Mouse (Mus musculus) kidney, adult 9 months (tissue): ENCODE data around the gene Por.

Experiments used
- DNase-seq: peaks from one replicate; pipeline ENCODE4 v3.0.0; 2022

Gene Por

DNA sequence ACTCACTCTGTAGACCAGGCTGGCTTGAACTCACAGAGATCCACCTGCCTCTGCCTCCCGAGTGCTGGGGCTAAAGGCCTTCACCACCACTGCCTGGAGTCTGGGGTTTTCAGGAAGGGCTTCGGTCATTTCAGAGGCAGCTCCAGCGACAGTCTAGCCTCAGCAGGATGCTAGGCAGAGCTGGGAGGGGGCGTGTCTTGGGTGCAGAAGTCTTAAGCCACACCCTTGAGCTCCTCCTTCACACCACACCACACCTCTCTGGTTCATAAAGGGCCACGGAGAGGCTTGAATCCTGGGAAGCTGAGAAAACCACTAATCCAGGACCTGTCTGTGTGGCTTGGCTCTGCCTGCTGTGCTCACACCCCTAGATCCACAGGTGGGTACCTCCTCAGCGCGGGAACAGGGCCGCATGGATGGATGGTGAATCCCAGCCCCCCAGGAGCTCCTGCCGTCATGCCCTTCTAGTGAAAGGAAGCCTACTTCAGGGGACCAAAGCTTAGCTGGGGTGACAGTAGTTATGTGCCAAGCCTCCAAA, at the start of gene Por:
Gene Por, plus strand, starts transcription at position 293 of the 535 bp plus-strand sequence.
- DNase-seq = no peak

DNA sequence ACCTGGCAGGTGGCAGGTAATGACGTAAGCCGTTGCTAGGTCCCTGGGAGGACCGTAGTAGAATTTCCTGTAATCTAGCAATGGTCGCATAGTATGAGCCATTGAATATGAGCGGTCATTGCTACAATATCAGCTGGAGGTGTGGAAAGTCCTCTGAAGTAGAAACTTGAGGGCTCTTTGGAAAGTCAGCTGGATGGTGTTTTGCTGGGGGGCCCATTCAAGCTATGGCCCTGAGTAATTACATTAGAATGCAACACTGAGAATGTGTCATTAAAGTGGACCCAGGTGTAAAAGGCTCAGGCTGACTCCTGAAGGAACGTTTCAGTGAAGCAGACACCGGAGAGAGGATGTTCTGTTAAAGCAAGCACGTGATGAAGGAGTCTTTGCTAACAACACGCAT, 49.3 kb upstream of the Por start:
- DNase-seq = no peak

DNA sequence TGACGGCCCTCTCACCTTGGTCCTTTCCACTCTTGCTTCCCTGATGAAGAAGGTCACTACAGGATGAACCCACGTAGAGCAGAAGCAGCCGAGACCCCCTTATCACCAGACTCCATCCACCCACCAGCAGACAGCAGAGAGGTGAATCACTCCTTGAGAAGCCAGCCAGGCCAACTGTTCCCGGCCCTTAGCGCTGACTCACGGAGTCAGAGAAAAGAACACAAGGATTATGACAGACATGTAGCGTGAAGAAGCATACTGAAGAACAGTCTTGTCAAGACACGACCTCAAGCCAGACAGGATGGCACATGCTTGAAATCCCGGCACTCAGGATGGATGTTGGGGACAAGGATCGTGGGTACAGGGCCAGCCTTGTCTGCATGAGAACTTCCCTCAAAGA, 48.1 kb upstream of the Por start:
- DNase-seq = no peak

DNA sequence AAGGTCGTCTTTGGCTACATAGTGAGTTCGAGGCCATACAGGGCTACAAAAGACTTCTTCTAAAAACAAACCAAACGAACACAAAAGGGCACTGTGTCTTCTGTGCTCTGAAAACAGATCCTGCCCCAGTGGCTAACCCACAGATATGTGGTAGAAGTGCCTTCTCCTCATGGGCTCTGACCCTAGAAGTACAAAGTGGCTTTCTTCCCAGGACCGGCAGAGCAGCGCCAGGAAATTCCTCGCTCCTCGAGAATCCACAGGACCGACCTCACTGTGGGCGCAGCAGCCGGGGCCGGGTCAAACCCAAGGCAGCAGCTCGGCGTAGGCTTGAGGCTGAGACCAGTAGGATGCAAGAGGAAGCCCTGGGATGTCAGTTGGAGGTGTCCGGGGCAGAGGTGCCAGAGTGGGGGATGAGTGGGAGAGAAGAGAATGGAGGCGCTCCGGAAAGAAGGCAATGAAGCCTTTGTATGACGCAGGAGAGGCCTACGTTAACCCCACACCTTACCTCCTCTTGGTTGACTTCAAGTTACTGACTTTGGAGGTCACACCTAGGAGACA, 46.7 kb upstream of the Por start:
- no peak for DNase-seq

DNA sequence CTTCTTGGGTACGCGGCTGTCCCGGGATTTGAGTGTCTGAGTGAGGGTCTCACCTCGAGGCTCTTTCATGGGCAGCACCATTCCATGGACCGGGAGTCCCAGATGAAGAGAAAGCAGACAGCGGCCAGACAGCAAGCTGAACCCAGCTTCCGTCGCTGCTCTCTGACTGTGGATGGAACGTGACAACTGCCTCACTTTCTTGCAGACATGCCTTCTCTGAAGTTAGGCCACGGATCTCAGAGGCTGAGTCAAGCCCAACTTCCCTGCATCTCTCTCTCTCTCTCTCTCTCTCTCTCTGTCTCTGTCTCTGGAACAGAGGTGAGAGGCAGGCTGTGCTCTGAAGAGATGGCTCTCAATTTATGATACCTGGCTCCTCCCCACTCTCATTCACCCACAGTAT, 40.9 kb upstream of the Por start:
- no peak for DNase-seq

DNA sequence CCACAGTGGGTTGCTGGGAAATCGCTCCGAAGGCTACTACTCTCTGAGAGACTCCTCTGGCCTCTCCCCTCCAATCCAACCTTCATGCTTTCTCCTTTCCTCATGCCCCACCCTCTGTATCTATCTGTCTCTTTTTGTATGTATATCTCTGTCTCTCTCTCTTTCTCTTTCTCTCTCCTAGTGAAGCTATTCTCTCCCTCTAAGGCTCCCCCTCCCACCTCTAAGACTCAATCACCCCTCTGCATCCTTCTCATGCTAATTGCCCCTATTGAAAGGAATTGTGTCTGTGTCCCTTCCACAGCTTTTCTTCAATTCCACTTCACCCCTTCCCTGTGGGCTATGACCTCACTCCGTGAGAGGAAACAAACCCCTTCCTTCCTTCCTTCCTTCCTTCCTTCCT, 40.4 kb upstream of the Por start:
- no peak for DNase-seq

DNA sequence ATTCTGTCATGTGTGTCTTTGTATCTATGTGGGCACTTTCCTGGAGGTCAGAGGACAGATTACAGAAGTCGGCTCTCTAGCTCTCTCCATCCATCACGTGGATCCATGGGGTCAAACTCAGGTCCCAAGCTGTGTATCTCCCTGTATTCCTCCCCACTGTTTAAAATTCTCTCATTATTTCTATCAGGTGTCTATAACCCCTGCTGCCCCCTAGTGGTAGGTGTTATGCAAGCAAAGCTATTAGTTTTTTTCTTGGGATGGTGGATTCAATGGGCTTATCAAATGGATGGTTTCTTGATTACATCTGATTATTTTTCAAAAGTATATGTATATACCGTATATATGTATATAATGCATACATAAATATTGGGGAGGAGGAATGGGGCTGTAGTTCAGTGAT, 39.2 kb upstream of the Por start:
- peak; percentile 83 for DNase-seq

DNA sequence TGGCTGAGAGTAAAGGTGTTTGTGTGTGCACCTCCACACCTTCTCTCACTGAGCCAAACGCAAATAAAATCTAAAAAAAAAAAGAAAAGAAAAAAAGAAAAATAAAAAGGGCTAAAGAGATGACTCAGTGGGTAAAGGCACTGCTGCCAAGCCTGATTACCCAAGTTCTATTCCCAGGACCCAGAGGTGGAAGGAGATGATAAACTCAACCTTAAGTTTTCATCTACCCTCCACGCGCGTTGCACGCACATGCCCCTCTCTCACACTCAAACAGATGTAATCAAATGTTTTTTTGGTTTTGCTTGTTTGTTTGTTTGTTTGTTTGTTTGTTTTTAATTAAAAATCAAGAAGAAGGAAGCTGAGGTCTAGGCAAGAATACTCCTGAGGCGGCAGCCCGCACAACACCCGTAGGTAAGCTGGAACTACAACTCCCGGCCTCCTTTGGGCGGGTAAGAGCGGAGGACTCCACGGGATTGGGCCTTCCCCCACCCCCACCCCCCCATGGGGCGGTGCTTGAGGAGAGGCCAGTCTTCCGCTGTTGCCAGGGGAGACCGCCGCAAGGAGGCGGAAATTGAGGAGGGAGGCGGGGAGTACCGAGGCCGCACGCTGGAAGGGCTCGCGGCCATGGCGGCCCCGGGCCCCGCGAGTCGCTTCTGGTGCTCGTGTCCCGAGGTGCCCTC, 37.6 kb upstream of the Por start, which contains the start of gene Rhbdd2:
Gene Rhbdd2, plus strand, starts transcription at position 502 of the 680 bp plus-strand sequence.
- peak; percentile 97 for DNase-seq

DNA sequence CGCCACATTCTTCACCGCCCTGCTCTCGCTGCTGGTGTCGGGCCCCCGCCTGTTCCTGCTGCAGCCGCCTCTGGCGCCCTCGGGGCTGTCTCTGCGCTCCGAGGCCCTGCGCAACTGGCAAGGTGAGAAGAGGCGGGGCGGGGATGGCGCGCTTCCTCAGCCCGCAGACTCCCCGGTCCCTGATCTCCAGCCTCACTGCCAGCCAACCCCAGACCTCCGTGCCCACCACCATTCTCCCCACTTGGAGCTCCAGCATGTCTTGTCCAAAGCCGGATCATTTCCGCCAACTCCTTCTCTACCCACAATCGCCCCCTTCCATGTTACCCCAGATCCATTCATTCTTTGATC, 37.1 kb upstream of the Por start:
- no peak for DNase-seq

DNA sequence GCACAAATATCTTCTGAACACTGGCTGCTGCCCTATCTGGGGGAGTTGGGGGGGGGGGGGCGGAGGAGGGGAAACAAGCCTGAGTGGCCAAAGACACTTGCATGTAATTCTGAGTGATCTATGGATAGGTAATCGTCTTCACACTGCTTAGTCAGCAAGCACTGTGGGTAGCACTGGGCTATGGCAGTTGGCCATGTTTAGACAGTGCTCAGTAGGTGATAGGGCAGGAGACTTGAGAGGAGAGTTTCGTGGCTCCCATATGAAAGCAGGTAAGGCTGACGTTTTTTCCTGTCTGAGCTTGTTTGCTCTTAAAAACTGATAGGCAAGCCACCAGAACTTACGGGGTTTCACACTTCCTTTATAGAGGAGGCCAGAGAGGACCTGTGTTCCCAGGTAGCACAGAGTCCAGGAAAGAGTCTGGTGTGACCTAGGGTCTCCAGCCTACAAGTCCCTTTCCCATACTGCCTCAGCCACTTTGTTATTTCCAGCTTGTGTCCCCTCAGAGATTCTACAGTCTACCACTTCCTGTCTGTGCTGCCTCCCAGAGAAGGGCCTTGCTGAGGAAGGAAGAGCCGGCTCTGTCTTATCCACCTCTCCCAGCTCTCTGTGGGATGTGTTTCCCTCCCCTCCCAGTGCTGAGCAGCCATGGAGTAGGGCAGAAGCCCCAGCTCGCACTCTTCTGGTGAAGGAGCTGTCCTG, 29.9 kb upstream of the Por start:
- peak; percentile 49 for DNase-seq

DNA sequence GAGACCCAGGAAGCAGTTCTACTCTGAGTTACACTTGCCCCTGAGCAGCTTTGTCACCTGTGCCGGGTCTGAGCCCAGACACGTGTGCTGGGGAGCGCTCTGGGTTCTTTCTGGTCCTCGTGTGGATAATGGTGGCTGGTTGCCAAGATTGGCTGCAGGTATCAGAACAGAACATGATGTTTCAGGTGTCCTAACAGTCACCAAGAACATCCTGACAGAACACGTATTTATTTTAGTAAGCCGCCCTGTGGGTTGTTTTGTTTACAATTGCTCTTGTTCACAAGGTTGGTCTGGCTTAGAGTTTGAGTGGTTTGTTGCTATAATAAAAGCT, 29.4 kb upstream of the Por start:
- DNase-seq = no peak

DNA sequence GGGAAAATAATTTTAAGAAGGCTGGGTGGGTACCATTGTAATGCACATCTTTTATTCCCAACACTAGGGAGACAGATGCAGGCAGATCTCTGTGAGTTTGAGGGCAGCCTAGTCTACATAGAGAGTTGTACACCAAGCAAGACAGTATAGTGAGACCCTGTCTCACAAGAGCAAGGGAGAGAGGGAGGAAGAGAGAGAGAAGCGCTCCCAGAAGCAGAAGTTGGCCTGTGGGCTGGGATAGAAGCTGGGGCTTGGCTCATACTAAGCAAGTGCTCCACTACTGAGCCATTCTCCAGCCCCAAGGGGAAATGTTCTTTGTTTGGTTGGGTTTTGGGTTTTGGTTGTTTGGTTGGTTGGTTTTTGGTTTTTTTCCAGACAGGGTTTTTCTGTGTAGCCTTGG, 28.8 kb upstream of the Por start:
- no peak for DNase-seq

DNA sequence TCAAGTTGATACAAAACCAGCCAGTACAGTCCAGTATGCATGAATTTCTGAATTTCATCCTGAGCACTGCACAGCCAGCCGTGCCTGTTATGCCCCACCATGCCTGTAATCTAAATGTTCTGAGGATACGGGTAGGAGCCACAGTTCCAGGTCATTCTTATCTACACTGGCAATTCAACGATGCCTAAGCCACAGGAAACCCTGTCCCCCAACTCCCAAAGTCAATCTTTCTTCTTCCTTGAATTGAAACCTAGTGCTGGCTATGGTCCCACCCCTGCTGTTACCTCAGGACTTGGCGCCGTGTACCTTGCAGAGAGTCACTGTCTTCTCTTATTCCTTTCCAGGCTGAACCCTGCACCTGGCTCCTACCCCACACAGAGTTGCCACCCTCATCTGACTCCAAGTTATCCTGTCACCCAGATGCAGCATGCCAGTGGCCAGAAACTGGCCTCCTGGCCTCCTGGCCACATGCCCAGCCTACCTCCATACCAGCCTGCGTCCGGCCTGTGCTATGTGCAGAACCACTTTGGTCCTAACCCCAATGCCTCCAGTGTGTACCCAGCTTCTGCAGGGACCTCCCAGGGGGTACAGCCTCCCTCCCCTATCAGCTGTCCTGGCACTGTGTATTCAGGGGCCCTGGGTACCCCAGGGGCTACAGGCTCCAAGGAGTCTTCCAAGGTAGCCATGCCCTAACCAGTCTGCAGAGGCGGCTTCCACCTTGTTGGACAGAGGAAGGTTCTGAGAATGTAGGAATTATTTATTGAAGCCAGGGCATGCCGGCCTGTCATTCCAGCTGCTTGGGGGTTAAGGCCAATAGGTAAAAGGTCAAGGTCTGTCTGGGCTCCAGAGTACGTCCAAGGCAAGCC, 26.9 kb upstream of the Por start:
- peak; percentile 96 for DNase-seq

DNA sequence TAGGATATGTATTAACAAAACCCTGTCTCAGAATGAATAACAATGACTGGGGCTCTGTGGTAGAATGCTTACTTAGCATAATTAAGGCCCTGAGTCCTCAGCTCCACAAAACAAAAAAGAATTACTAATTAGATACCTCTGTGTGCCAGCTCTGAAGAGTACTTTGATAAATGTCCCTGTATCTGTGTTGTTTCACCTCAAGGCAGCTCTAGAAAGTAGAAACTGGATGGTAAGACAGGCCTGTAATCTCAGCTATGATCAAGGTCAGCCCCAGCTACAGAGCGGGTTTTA, 26.3 kb upstream of the Por start:
- no peak for DNase-seq

DNA sequence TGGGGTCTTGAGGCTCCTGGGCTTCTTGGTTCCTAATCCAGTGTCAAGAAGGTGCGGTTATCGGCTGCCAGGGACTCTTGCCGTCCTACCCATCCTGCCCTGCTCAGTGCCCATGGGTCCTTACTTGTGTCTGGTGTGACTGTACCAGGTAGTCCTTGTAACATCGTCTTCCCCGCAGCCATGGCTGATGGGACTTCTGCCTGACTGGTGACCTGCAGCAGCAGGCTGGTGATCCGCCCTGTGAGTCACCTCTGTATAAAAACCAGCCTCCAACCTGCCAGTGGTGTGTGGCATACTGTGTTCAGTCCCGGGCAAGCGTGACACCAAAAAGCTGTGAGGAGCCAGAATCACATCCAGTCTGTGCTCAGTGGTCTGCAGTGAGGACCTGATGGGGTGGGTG, 26.0 kb upstream of the Por start:
- no peak for DNase-seq

DNA sequence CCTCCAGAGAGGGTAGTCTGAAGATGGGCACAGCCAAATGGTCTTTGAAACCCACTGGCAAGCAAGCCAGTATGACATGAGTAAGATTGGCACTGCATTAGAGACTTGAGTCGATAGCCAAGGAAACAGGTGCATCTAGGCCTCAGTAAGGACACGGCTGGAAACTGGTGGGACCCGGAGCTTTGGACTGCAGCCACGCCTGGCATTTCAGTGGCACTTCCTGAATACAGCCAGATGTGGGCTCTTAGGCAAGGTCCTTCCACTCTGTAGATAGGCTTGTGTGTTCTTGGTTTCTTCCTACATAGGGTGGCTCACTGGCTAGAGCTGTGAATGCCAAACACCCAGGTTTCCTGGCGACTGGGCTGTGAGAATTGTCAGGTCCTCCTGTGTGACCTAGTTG, 24.5 kb upstream of the Por start:
- no peak for DNase-seq

DNA sequence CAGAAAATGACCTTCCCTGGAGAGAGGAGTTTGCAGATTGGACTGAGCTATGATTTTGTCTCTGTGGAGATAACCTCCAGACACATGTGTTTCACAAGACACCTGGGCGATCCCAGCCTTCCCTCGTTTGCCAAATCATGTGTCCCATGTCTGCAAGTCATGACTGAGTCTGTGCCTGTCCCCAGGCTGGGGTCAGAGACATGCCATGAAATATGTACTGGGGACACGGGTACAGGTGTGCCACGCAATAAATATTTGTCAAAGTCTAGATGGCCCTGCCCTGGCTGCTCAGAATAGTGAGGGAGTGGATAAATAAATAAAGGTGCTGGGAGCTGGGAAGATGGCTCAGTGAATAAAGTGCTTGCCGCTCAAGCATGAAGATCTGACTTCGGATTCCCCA, 23.8 kb upstream of the Por start:
- DNase-seq = no peak

DNA sequence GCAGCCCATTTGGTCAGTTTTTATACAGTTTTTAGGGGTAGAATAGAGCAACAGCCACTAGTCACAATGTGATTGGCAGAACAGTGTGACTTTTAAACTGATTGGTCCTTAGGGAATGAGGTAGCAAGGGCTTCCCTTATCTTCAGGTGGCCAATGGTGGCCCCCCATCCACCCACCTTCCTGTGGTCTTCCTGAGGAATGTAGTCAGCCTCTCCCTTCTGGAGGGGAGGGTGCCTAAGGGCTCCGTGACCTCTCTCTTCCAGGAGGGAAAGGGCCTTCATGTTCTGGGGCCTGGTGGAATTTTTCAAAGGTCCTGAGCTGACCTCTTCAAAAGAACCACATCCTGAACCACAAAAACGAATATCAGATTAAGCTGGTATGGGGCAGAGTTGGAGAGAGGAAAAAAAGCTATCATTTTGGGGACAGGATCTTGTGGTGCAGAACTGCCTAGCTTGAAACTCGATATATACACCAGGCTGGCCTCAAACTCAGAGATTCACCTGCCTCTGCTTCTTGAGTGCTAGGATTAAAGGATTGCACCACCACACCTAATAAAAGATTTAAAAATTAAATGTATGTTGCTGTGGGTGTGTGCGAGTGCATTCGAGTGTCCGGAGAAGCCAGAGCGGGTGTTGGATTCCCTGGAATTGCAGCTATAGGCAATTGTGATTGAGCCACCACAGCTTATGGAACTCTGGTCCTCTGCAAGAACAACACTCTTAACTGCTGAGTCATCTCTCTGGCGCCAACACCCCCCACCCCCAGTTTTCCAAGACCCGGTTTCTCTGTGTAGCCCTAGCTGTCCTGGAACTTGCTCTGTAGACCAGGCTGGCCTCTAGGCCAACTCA, 21.1 kb upstream of the Por start:
- DNase-seq = no peak

DNA sequence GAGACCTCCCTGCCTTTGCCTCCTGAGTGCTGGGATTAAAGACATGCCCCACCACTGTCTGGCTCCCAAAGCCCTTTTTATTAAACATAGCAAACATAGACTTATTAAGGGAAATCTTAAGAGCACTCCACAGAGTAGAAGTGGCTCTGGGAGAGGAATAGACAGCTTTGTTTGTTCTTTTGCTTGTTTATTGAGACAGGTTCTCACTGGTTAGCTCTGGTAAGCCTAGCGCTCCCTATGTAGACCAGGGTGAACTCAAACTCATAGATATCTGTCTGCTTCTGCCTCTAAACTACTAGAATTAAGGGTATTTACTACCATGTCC, 20.6 kb upstream of the Por start:
- no peak for DNase-seq

DNA sequence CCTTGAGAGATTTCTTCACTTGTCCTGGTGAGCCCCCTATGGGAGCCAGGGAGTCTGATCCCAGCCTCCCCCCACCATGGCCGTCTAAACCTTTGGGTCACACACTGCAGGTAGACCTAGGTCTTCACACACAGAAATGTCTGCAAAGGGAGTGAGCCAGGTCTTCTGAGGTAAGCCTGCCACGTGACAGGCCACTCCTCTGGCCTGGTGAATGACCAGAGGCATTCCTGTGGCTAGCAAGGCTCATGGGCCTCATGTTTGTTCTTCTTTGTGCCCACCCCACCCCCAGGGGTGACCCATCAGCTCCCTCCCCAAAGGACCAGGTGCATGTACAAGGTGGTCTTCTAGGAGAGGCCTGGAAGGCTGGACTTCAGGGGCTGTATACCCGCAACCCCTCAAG, 18.3 kb upstream of the Por start:
- DNase-seq = no peak

DNA sequence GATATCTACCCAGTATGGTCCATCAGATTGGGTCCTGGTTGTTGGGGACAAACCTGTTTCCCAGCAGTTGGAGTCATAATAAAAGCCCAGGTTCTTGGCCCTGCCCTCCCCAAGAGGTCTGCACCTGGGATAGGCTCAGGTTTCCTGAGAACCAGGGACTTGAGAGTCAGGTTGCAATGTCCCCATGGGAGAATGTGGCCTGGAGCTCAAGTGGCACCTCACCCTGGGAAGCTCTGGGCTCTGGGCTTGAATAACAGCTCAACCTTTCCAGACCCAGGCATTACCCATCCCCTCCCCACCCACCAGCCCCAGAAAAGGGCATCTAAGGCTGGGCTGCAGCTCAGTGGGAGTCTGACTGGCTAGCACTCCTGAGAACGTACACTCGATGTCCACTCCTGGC, 16.6 kb upstream of the Por start:
- no peak for DNase-seq

DNA sequence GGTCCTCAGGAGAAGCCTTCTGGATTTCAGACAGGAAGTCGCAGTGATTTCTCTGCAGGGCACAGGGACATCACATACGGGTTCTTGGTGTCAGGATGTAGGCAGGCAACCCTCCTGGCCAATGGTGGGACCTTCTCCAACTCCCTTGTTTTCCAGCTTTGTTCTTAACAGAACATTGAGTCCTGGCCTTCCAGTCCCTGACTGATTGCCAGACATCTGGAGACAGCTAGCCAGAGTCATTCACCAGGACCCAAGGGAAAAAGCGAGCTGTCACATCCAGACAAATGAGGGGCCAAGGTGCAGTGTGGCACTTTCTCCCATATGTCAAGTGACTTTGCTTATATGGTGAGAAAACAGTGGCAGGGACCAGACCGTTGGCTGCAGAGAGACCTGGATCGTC, 13.8 kb upstream of the Por start:
- DNase-seq = no peak

DNA sequence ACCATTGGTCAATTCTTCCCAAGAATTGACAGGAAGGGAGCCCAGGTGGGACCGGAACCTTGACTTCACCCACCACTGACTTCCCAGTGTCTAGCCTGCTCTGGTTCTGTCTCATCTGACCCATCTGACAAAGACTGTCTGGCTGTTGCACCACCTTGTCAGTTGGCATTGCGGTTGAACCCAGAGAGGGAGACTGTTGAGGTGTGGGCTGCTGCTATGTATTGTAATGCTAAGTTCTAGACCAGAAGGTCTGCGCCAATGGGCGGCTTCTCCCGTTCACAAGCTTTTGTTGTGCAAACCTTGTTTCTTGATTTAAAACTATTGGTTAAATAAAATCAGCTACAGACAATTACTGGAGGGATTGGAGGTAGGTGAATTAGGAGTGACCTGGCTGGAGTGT, 12.7 kb upstream of the Por start:
- no peak for DNase-seq
